Mouse (Mus musculus): ENCODE results near the gene Scarf2.
A peak's percentile ranks its signal among the peaks of the same experiment; 100 is the strongest.

Gene Scarf2

DNA sequence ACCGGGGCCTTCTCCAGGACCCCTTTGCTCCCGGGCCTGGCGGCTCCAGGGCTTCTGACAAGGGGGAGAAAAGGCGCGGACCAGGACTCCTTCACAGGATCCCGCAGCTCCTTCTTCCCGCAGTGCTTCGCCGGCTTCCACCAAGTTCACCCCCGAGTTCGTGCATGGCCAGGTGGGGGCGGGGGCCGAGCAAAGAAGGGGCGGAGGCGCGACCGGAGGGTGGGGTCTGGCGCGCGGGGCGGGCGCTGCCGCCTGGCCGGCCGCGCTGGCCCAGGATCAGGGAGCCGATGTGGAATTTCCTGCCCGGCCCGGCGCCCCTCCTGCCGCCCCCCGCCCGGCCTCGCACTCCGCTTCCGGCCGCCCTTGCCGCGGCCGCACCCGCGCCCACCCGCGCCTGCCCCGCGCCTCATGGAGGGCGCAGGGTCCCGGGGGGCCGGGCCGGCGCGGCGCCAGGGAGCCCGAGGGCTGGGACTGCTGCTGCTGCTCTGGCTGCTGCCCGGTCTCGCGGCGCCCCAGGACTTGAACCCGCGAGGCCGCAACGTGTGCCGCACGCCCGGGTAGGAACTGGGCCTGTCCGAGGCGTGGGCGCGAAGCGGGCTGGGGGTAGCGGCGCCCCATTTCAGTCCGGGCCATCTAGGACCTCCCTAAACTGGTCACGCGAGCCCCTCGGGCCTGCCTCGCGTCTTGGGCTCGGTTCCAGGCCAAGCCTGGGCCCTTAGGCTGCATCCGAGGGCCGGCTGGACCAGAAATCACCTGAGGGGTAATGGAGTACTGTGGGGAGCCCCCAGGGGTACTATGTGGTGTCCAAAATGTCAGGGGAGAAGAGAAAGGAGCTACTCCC lies at the start of gene Scarf2:
TSS of gene Scarf2 (plus strand) at position 312 of the 841 bp plus-strand sequence.
- peak; percentile 62 to 68 for DNase-seq

GRCm38 (mm10) chr16:17753001-17753400 lies 44.1 kb upstream of the Scarf2 start:
- peak in 1 of 2 experiments; percentile 9 for DNase-seq

- DNase-seq, result no peak
Observed at GRCm38 (mm10) chr16:17753686-17754085, 43.4 kb upstream of the Scarf2 start.

DNA sequence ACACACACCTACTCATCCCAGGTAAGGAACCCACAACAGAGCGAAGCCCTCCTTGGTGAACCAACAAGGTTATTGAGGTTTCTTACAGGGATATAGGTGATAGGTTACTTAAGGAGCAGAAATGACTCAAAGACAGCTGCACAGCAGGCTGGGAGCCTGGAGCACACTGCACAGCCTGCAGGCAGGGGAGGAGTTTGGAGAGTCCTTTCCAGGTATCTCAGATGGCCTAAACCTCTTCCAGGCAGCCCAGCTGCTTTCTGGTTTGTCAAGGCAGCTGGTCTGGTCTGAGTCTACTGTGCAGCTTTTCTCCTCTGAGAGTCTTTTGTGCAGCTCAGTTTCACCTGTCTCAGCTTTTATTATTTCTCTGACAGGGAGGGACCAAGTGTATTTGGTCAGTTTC lies 39.3 kb upstream of the Scarf2 start:
- no peak for DNase-seq

DNA sequence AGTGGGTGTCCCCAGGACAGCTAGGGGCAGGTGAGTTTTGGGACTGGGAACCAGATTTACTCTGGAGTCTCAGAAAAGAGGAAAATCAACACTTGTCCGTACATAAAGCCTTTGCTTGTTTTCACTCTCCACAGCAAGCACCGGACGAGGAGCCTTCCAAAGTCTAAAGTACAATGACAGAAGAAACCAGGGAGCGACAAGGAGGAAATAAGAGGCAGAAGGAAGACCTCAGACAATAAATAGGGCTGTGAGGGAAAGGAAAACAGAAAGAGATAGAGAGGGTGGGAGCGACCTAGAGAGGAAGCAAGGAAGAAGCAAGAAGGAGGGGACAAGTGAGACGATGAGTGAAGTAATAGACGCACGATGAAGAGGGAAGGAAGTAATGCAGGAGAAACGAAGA lies 38.2 kb upstream of the Scarf2 start:
- DNase-seq, result no peak

GRCm38 (mm10) chr16:17759344-17759773 lies 37.7 kb upstream of the Scarf2 start, which contains the start of gene Klhl22:
Klhl22 (plus strand) TSS chr16:17759618.
- DNase-seq, result peak; percentile 90 to 91

DNA sequence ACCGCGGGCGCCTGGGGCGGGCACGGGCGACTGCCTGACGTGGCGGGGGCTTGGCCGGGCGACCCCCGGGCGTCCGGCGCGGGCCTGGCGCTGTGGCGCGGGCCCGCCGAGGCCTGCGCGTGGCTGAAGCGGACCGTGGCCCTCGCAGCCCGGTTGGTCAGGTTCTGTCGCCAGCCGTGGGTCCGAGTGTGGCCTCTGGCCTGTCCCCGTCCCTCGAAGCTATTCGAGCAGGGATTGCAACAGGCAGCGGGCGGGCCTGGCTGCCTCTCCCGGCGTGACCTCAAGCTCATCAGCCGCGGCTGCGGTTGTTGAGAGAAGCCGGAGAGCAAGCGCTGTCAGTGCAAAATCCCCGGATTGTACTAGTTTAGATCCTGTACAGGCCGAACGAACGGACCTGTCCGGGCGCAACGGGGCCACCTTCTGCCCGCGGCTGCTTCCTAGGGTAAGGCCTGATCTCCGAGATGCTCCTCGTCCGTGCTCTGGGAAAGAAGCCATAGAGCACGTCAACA lies 37.2 kb upstream of the Scarf2 start:
- peak; percentile 55 to 63 for DNase-seq

GRCm38 (mm10) chr16:17760657-17761056 lies 36.4 kb upstream of the Scarf2 start:
- DNase-seq, result peak; percentile 30 to 39

GRCm38 (mm10) chr16:17761074-17761473 lies 36.0 kb upstream of the Scarf2 start:
- DNase-seq, result no peak

DNA sequence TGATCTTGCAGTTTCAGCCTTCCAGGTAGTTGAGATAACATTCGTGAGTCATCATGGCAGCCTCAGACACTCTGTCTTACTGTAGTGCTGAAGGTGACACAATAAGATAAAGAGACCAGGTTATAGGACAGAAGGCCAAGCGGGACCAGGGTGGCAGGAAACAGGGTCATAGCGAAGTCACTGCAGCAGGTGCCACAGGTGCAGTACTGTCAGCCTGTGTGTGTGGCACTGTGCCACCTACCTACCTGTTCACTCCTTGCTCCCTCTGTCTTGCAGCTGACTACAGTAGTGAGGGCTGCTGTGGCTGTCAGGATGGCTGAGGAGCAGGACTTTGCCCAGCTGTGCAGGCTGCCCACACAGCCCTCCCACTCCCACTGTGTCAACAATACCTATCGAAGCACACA lies 33.0 kb upstream of the Scarf2 start:
- DNase-seq, result no peak

- no peak for DNase-seq
Observed at GRCm38 (mm10) chr16:17768834-17769233, 28.2 kb upstream of the Scarf2 start.

- DNase-seq, result no peak
Observed at GRCm38 (mm10) chr16:17771117-17771865, 25.8 kb upstream of the Scarf2 start.

- DNase-seq, result no peak
Observed at GRCm38 (mm10) chr16:17776828-17777227, 20.3 kb upstream of the Scarf2 start.

DNA sequence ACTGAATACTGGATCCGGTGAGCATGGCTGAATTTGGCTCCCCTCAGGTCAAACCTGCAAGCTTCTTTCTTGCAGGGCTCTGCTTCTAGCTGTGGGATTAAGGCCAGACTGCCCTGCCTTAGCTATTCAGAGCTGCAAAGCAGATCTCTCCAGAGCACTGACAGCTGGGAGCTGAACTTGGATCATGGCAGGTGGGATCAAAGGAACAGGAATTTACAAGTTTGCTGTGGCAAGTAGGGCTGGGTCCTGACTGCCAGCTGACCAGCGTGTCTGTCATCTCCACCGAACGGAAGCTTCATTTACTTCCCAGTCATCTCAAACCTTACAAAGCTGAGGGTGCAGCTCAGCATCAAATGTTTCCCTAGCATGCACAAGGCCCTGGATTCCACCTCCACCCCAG lies 18.9 kb upstream of the Scarf2 start:
- DNase-seq, result no peak

GRCm38 (mm10) chr16:17779692-17780091 lies 17.4 kb upstream of the Scarf2 start:
- no peak for DNase-seq

- no peak for DNase-seq
Observed at GRCm38 (mm10) chr16:17785337-17785736, 11.7 kb upstream of the Scarf2 start.

DNA sequence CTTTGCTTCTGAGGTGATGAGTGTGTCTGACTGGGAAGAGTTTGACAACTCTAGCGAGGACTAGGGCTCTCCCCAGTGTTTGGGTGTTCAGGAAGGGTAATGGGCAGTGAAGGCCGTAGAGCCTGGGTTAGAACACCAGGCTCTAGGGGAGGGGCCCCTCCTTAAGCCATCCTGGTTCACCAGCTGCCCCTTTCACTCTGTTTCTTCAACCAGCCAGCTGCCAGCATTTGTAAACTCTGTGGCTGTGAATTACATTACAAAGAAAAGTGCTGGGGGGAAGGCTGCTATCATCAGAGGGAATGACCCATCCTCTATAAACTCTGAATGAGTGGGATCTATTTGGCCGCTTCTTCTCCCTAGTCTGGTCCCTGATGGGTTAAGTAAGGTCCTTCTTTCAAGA lies 4.4 kb upstream of the Scarf2 start:
- DNase-seq, result no peak

DNA sequence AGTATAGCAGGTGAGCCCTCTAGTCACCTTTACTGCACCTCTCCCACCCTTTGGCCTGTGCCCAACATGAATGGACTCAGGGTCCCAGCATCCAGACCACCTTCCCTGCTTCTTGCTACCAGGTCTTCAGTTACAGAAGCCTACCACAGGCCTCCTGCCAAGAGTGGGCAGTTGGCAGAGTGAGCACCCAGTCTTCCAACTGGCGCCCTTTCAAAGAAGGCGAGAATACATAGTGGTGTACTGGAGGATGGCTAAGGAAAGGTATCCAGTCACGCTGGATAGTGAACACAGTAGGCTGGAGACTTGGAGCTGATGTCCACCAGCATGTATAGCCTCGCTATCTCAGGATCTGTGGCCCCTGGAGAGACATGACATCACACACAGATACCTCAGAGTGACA lies 3.0 kb upstream of the Scarf2 start:
- no peak for DNase-seq

DNA sequence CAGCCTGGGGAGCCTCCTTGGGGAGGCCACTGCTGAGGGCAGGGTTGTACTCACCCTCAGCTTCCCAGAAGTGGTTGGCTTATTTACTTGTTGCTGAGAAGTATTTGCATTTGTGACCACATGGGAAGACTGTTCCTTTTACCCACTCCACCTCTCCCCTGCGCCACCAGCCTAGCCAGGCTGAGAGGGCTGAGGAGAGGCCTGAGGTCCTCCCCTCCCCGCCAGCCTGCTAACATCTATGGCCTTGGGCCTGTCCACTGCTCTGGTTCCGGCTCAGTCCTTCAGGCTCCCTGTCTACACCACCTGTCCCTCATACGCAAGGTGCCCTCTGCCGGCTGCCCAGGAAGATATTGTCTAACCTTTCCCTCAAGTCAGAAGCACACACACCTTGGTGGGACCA lies 1.4 kb upstream of the Scarf2 start:
- peak; percentile 80 to 87 for DNase-seq

GRCm38 (mm10) chr16:17796519-17796918 lies 563 bp upstream of the Scarf2 start:
- no peak for DNase-seq

DNA sequence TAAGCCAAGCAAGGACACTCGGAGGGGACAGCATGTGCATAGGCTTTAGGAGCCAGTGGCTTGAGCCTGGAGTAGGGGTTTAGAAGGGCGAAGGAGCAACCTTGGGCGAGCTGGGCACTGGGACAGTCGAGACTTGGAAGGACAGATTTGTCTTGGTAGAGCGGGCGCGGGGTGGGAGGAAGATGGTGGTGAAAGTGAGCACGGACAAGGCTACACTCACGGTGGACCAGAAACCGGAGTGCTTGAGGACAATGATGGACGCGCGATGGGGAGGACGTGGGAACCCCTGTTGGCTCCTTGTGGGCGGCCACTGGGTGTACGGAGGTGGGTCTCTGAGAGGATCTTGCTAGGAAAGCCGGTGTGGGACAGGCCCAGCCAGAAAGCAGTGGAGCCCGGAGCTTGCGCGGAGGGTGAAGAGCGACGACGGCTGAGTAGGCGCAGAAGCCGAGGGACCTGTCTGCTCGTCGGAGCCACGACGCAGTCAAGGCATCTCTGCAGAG lies 780 bp downstream of the Scarf2 start:
- DNase-seq, result no peak

- peak; percentile 65 to 75 for DNase-seq
Observed at GRCm38 (mm10) chr16:17798321-17799180, 1.5 kb downstream of the Scarf2 start.

Data from lung, adult 18-20 months (tissue).